Mouse (Mus musculus) hindbrain, embryonic 12.5 days (tissue): Measurements from ENCODE around the gene Tmem182. TPM values are rescaled to one million over a fixed set of nuclear protein-coding genes. Genes with fewer than 3 reads are reported as not detected.

Experiments used
- ATAC-seq: fragments of 200-750 bp; cut with Nextera tagmentation; 2 replicates; pipeline ENCODE4 v1.8.0; 2017; ENCODE audit warnings: moderate TSS enrichment; ENCODE audit not compliant: low FRiP score
- H3K27ac ChIP-seq: fragments of 300-500 bp; sonication (generic); 2 replicates; pipeline ENCODE4 v1.5.1; 2016; ENCODE audit warnings: mild to moderate bottlenecking
- H3K27me3 ChIP-seq: fragments of 300-500 bp; sonication (generic); 2 replicates; pipeline ENCODE4 v1.6.1; 2016; ENCODE audit warnings: mild to moderate bottlenecking
- H3K36me3 ChIP-seq: fragments of 300-500 bp; sonication (generic); 2 replicates; pipeline ENCODE4 v1.6.1; 2016; ENCODE audit warnings: mild to moderate bottlenecking
- H3K4me1 ChIP-seq: fragments of 300-500 bp; sonication (generic); 2 replicates; pipeline ENCODE4 v1.6.1; 2016
- H3K4me2 ChIP-seq: fragments of 300-500 bp; sonication (generic); replicated peaks from 2 replicates; pipeline ENCODE4 v1.6.1; 2016; ENCODE audit warnings: mild to moderate bottlenecking
- H3K4me3 ChIP-seq: fragments of 300-500 bp; sonication (generic); 2 replicates; pipeline ENCODE4 v1.5.1; 2016; ENCODE audit warnings: mild to moderate bottlenecking
- H3K9ac ChIP-seq: fragments of 300-500 bp; sonication (generic); 2 replicates; pipeline ENCODE4 v1.6.1; 2016; ENCODE audit warnings: mild to moderate bottlenecking, moderate library complexity
- H3K9me3 ChIP-seq: fragments of 300-500 bp; sonication (generic); replicated peaks from 2 replicates; pipeline ENCODE4 v1.6.1; 2016; ENCODE audit warnings: mild to moderate bottlenecking
- WGBS: fragments of 180-500 bp; shearing (Covaris S2); methylation state at CpG from one replicate; pipeline ENCODE4 v1.1.7; 2016; 5-methylcytosine and 5-hydroxymethylcytosine counted together
- polyA plus RNA-seq: library from polyadenylated mRNA; unstranded; fragments of >200 nt; fragmentation: Nextera tagmentation; extraction: Ambion mirVana; gene quantifications from 2 replicates; pipeline ENCODE4 v1.2.1, GENCODE M21; 2016

The Tmem182 gene
- polyA plus RNA-seq, 1 experiment from 2014 or later = 0.10 TPM

- H3K4me1 ChIP-seq = no peaks in the 10 kb centered on the region
- WGBS = 80% methylated on average over 12 of the region's 12 CpGs
- H3K4me3 ChIP-seq = no peak overlapping the region
- no peak overlapping the region for H3K4me2 ChIP-seq
- no peaks in the 10 kb centered on the region for H3K9me3 ChIP-seq
- no peaks in the 10 kb centered on the region for H3K27me3 ChIP-seq
- no peaks in the 10 kb centered on the region for H3K36me3 ChIP-seq
- no peak for ATAC-seq
- H3K9ac ChIP-seq = no peak overlapping the region
- H3K27ac ChIP-seq = no peak overlapping the region
These were observed 1.3 kb upstream of the Tmem182 start for GRCm38 (mm10) chr1:40804118-40804517.

DNA sequence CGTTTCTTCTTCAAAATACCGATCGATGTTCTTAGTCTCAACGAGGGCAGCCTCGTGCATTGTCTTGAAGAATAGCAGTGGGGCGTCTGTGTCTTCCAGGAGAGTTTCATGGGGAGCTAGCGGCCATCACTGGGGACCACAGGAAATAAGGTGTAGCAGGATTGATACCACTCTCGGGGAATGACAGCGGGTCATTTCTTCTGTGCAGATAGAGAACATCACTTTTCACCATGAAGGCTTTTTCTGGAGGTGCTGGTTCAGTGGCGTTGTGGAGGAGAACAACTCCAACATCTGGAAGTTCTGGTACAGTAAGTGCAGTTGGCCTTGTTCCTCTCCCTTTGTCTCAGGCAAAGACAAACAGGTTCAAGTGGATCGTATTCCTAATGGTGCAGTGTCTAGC, 490 bp downstream of the Tmem182 start:
- H3K9ac ChIP-seq = no peak overlapping the region
- H3K27me3 ChIP-seq = no peaks in the 10 kb centered on the region
- H3K9me3 ChIP-seq = no peaks in the 10 kb centered on the region
- no peak for ATAC-seq
- H3K36me3 ChIP-seq = no peaks in the 10 kb centered on the region
- 92% methylated on average over 11 of the region's 11 CpGs for WGBS
- no peak overlapping the region for H3K4me2 ChIP-seq
- H3K27ac ChIP-seq = no peak overlapping the region
- H3K4me1 ChIP-seq = no peaks in the 10 kb centered on the region
- H3K4me3 ChIP-seq = no peak overlapping the region

GRCm38 (mm10) chr1:40808643-40809042, 3.2 kb downstream of the Tmem182 start:
- H3K27ac ChIP-seq = no peak overlapping the region
- H3K4me2 ChIP-seq = no peak overlapping the region
- no peaks in the 10 kb centered on the region for H3K9me3 ChIP-seq
- H3K36me3 ChIP-seq = no peaks in the 10 kb centered on the region
- 85% methylated on average over 3 of the region's 3 CpGs for WGBS
- H3K9ac ChIP-seq = no peak overlapping the region
- no peak for ATAC-seq
- no peaks in the 10 kb centered on the region for H3K4me1 ChIP-seq
- no peaks in the 10 kb centered on the region for H3K27me3 ChIP-seq
- no peak overlapping the region for H3K4me3 ChIP-seq

DNA sequence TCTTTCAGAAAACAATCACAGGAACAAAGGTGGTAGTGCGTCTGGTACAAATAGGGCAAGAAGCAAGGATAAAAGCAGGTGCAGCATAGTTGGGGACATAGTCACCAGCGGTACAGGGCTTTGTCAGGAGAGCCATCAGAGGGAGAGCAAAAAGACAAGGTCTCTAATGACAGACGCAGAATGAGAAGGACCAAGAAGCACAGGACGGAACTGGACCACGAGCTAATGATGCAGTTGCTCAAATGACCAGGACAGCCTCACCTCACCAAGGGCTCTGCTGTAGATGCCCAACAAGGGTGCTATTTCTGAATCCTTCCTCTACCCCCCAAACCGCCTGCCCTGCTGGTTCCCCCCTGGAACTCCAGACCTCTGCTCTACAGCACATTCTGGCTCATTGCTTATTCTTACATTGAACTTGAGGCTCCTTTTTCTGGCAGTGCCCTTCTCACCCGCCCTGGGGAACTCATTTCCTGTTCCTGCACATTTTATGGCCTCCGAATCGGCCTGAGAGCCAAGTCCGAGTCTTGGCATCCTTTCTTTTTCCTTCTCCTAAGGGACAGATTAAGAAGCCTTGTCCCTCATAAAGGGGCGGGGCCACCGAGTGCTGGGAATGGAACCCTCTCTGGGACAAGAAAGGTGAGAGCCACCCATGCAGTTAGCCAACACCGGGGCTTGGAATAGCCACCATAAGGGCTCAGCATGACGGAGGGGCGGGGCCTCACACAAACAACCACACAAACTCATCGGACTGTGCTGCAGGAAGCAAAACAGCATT, 9.9 kb downstream of the Tmem182 start:
- Histone ChIP-seq H3K4me2 (no peak overlapping the region), H3K4me1 (0 out of 2 replicates have a peak, but pooled peaks cover 3% of the 10 kb centered on the region), H3K27ac (no peak overlapping the region), H3K27me3 (no peaks in the 10 kb centered on the region), H3K9ac (no peak overlapping the region), H3K9me3 (no peaks in the 10 kb centered on the region), H3K36me3 (no peaks in the 10 kb centered on the region), H3K4me3 (no peak overlapping the region)
- WGBS = 67% methylated on average over 16 of the region's 16 CpGs
- ATAC-seq = no peak

GRCm38 (mm10) chr1:40824517-40824916, 19.1 kb downstream of the Tmem182 start:
- Histone ChIP-seq H3K27me3 (no peaks in the 10 kb centered on the region), H3K4me3 (no peak overlapping the region), H3K4me2 (no peak overlapping the region), H3K9ac (no peak overlapping the region), H3K36me3 (no peaks in the 10 kb centered on the region), H3K27ac (no peak overlapping the region), H3K9me3 (no peaks in the 10 kb centered on the region), H3K4me1 (no peaks in the 10 kb centered on the region)
- WGBS = 71% methylated on average over 4 of the region's 4 CpGs
- ATAC-seq = no peak

DNA sequence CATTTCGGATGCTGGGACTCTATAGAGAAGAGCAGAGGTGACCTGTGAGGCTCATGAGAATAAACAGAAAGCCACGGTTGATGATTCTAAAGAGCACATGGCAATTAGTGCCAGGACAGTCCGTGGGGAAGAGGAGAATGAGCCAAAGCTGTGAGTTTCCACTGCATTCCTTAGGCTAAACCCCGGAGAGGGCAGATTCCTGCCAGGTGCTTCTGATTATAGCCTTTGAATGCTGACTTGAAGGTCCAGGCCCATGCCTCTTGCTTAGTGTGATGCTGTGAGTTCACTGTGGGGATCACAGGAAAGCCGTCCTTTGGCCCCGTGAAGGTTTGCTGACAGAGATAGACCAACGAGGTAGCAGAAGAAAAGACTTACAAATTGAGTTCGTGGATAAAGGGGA, 19.5 kb downstream of the Tmem182 start:
- Histone ChIP-seq H3K9ac (no peak overlapping the region), H3K4me1 (no peaks in the 10 kb centered on the region), H3K4me3 (no peak overlapping the region), H3K27me3 (no peaks in the 10 kb centered on the region), H3K4me2 (no peak overlapping the region), H3K27ac (no peak overlapping the region), H3K36me3 (no peaks in the 10 kb centered on the region), H3K9me3 (no peaks in the 10 kb centered on the region)
- WGBS = 67% methylated on average over 8 of the region's 8 CpGs
- no peak for ATAC-seq

DNA sequence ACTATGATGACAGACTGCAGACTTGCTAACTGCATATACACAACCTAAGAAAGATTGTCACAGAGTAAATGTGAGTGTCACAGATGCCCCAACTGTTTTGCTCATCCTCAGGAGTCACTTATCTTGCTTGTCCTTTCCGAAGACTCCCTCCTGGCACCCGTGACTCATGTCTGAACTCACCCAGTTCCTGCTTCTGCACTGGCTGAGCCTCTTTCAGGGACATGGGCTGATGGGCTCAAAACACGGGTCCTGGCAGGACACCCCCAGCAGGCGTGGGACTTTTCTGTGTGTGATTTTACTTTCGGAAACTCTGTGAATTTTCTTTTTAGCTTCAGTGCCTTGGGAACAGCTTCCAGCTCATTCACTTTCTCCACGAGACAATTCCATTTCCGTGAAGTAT, 20.4 kb downstream of the Tmem182 start:
- Histone ChIP-seq H3K9me3 (no peaks in the 10 kb centered on the region), H3K27me3 (no peaks in the 10 kb centered on the region), H3K9ac (no peak overlapping the region), H3K36me3 (no peaks in the 10 kb centered on the region), H3K4me2 (no peak overlapping the region), H3K4me3 (no peak overlapping the region), H3K4me1 (no peaks in the 10 kb centered on the region), H3K27ac (no peak overlapping the region)
- no peak for ATAC-seq
- 80% methylated on average over 7 of the region's 7 CpGs for WGBS

DNA sequence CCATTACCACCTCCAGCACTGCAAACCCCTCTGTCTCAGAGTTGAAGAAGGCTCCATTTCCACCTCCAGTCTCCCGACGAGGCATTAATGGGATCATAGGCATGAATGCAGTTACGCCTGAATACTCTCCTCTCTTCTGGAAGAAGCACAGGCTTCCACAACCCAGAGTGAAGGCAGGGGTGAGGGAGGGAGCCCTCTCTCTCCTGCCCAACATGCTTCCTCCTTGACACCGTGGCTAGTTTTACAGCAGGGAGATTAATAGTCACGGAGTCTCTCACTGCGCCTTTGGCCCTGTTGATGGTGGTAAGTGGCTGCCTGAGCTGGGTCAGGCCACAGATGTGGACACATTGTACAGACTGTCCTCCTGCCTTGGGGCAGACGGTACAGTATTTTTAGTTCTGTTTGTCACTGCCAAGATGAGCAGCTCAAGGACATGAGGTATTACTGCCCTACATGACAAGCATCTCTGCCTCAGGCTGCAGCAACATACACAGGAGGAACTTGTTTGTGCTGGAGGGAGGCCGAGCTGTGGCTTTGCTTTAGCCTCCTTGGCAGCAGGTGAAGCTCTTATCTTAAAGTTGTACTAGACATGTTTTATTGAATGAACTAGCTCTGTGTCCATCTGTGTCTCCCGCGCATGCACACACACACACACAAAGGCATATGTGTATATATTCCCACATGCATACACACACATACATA, 24.0 kb downstream of the Tmem182 start:
- ATAC-seq = no peak
- Histone ChIP-seq H3K4me3 (no peak overlapping the region), H3K9me3 (no peaks in the 10 kb centered on the region), H3K27ac (no peak overlapping the region), H3K36me3 (no peaks in the 10 kb centered on the region), H3K27me3 (no peaks in the 10 kb centered on the region), H3K4me1 (no peaks in the 10 kb centered on the region), H3K4me2 (no peak overlapping the region), H3K9ac (no peak overlapping the region)
- 81% methylated on average over 10 of the region's 10 CpGs for WGBS

GRCm38 (mm10) chr1:40830712-40831507, 25.5 kb downstream of the Tmem182 start:
- no peak for ATAC-seq
- Histone ChIP-seq H3K9me3 (no peaks in the 10 kb centered on the region), H3K4me1 (no peaks in the 10 kb centered on the region), H3K4me2 (no peak overlapping the region), H3K27ac (no peak overlapping the region), H3K36me3 (no peaks in the 10 kb centered on the region), H3K27me3 (no peaks in the 10 kb centered on the region), H3K4me3 (no peak overlapping the region), H3K9ac (no peak overlapping the region)
- 89% methylated on average over 4 of the region's 4 CpGs for WGBS

- no peak overlapping the region for H3K4me2 ChIP-seq
- H3K27ac ChIP-seq = no peak overlapping the region
- no peak overlapping the region for H3K9ac ChIP-seq
- H3K27me3 ChIP-seq = no peaks in the 10 kb centered on the region
- 88% methylated on average over 4 of the region's 4 CpGs for WGBS
- no peaks in the 10 kb centered on the region for H3K9me3 ChIP-seq
- no peak for ATAC-seq
- H3K4me1 ChIP-seq = no peaks in the 10 kb centered on the region
- H3K4me3 ChIP-seq = no peak overlapping the region
- no peaks in the 10 kb centered on the region for H3K36me3 ChIP-seq
These were observed 30.1 kb downstream of the Tmem182 start for GRCm38 (mm10) chr1:40835468-40835867.

- WGBS = 87% methylated on average over 8 of the region's 8 CpGs
- Histone ChIP-seq H3K36me3 (no peaks in the 10 kb centered on the region), H3K9me3 (no peaks in the 10 kb centered on the region), H3K27ac (no peak overlapping the region), H3K27me3 (no peaks in the 10 kb centered on the region), H3K4me2 (no peak overlapping the region), H3K9ac (no peak overlapping the region), H3K4me3 (no peak overlapping the region), H3K4me1 (no peaks in the 10 kb centered on the region)
- ATAC-seq = no peak
These were observed 35.2 kb downstream of the Tmem182 start for GRCm38 (mm10) chr1:40840605-40841004.

- Histone ChIP-seq H3K4me2 (no peak overlapping the region), H3K36me3 (no peaks in the 10 kb centered on the region), H3K4me1 (no peaks in the 10 kb centered on the region), H3K4me3 (no peak overlapping the region), H3K9ac (no peak overlapping the region), H3K27ac (no peak overlapping the region), H3K27me3 (no peaks in the 10 kb centered on the region), H3K9me3 (no peaks in the 10 kb centered on the region)
- no peak for ATAC-seq
- WGBS = 87% methylated on average over 5 of the region's 5 CpGs
These were observed 35.8 kb downstream of the Tmem182 start for GRCm38 (mm10) chr1:40841032-40841761.
